Mouse (Mus musculus) heart, postnatal 0 days (tissue): ENCODE data around the gene Gas8.
"Not testable (repeated sequence)": the region's sequence is repeated elsewhere in the genome, so short reads cannot be mapped to it uniquely, and the experiment has no call there.

Source experiments
- CTCF ChIP-seq: IDR thresholded peaks from 2 replicates; pipeline ENCODE4 v1.5.1; 2016; ENCODE audit warnings: antibody characterized with exemption, control low read depth, low read depth
- EP300 ChIP-seq: IDR thresholded peaks from 2 replicates; pipeline ENCODE4 v1.6.1; 2016; ENCODE audit warnings: antibody characterized with exemption, low read depth

DNA sequence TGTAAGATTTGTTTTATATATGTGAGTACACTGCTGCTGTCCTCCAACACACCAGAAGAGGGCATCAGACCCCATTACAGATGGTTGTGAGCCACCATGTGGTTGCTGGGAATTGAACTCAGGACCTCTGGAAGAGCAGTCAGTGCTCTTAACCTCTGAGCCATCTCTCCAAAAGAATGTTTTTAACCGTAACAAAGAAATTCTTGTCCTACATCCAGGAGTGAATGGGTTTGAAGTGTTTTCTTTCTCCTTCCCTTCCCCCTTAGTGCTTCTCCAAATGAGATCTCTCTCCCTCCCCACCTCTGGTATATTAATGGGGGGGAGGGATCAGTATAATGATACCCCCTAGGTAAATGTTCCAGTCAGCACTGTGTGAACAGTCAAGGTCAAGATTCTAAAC, 1.4 kb downstream of the Gas8 start:
- TF ChIP-seq EP300, CTCF: not testable (repeated sequence)
